Mouse (Mus musculus): ENCODE measurements around the gene Krtap5-1.
"Not testable (repeated sequence)": the region's sequence is repeated elsewhere in the genome, so short reads cannot be mapped to it uniquely, and the experiment has no call there.

Krtap5-1 gene

GRCm38 (mm10) chr7:142297018-142297417 is at the start of gene Krtap5-1:
TSS of gene Krtap5-1 (minus strand) at chr7:142297118.
- DNase-seq, result not testable (repeated sequence)

DNA sequence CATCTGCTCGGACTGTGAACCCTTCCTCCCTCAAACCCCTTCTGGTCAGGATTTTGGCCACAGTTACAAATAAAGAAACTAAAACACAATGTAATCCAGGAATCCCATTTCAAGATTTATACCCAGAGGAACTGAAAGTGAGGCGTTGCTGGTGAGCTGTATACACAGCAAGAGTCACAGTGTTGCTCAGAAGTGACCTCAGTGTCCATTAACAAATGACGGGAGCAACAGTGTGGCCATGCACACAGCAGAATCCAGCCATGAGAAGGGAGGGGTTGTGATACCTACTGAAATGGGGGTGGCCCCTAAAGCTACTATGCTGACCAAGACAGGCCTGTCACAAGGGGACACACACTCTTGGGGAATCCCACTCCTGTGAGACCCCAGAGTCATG is 45.3 kb upstream of the Krtap5-1 start:
- no peak for DNase-seq

DNA sequence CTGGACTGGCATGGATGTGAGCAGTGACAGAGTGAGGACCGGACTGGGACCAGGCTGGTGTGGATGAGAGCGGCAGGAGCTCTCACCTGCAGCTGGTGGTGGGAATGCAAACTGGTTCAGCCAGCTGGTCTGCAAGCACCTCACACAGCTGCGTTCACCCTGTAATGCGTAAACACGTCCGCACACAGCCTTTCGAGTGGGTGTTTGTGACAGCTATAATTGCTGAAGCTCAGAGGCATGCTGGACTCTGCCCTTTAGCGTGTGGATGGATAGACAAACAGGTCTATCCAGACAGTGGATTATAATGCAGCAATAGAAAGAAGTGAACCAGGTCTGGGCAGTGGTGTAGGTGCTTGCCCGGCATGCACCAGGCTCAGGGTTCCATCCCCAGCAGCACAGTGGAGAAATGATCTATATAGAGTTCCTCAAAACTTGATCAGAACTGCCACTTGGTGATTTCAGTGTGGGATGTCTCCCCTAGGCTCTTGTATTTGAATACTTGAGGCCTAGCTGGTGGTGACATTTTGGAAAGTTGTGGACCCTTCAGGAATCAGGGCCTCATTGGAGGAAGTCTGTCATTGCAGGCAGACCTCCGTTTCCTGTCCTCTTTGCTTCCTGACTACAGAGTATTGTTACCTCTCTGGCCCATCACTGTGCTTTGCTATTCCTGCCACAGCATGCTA is 44.8 kb upstream of the Krtap5-1 start:
- DNase-seq, result no peak

GRCm38 (mm10) chr7:142340269-142340970 is 43.5 kb upstream of the Krtap5-1 start:
- no peak for DNase-seq

DNA sequence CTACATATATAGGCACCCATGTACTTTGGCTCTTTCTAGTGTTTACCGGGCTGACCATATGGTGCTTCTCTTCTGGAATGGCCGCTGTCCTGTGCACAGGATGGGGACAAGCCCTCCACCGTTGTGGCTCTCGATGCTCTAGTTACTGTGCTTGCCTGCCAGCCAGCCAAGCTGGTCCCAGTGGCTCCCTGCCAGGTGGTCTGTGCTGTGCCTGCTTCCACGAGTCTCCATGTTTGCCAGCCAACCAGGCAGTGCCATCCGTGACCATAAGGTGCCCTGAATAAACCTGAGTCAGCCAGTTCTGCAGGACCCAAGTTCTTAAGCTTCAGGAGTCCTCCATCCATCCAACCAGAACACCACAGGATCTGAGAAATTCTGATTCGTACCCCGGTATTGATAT is 38.2 kb upstream of the Krtap5-1 start:
- no peak for DNase-seq

DNA sequence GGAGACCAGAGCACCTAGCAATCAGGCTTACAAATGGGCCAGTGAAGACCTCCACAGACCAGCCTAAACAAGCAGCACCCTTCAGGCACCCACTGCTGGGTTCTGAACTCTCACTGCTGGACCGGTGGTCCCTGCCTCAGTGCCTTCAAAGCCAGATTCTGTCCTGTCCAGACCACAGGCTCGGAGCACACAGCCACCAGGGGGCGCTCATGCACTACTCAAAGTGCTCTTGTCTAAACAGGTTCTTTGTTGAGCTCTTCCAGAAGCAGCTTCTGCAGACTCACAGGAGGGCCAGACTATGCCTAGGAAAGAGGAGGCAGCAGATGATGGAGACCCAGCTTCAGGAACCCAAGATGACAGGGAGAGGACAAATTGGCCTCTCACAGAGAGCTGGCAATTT is 37.3 kb upstream of the Krtap5-1 start:
- DNase-seq, result peak; percentile 77 to 95

- not testable (repeated sequence) for DNase-seq
Measured at GRCm38 (mm10) chr7:142332741-142333140, 35.8 kb upstream of the Krtap5-1 start.

- no peak for DNase-seq
Measured at GRCm38 (mm10) chr7:142331281-142331680, 34.4 kb upstream of the Krtap5-1 start.

DNA sequence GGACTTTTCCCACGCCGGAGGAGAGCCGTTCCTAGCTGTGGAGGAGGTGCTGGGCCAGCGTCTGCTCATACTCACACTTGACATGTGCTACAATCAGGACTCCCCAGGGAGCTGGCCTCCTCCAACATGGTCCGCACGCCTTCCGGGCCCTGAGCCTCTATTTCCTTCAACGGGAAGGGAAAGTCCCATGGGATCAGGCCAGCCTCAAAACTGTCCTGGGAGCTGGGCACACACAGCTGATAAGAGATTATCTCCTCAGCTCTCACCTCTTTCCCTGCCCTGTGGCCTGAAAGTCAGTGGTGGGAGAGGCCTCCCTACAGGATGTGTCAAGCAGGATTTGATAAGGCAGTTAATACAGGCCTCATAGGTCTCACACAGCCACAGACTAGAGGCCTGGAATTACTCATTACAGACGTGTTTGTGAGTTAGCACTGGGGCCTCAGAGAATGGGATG is 33.4 kb upstream of the Krtap5-1 start:
- peak; percentile 80 to 85 for DNase-seq

DNA sequence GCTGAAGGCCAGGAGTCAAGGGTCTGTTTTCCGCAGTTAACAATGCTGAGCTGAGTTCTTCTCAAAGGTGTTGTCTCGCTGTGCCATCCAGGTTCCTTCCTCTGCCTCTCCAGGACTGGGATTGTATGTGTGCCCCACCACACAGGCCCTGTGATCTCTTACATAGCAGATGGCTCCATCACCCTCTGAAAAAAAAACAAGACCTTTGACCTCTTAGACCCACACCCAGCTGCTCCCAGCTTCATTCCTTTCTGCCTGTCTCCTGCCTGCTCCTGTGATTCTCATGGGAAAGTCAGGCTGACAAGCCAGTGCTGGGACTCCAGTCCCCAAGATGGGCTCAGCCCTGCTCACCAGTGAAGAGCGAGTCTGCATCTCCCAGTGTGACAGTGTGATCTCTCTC is 31.6 kb upstream of the Krtap5-1 start:
- no peak for DNase-seq

DNA sequence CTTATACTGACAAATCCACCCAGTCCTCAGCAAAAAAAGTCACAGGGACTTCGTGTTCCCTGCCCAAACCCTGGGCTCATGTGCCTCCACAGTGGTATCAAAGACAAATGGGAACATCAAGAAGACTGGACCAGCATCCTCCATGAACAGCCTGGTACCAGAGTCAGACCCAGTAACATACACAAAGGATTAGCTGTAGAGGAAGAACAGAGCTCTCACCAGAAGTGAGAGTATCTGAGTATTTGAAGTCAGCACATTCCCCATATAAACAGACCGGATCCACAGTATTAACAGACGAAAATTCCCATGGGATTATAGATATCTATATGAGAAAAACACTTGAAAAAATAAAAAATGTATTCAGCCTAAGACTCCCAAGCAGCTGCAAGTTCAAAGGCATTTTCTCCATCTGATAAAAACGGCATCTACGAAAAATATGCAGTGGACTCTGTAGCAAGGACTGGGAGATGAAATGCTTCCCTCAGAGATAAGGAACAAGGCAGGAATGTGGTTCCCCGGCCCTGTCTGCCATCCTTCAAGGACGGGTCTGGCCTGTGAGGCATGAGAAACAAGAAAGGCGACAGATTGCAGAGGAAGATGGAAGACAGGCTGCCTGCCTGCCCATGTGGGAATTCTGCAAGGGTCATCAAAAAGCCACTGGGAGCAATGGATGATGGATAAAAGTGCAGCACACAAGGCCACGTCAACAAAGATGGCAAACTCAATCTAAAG is 30.0 kb upstream of the Krtap5-1 start:
- DNase-seq, result no peak

- DNase-seq, result no peak
Measured at GRCm38 (mm10) chr7:142323396-142324117, 26.6 kb upstream of the Krtap5-1 start.

DNA sequence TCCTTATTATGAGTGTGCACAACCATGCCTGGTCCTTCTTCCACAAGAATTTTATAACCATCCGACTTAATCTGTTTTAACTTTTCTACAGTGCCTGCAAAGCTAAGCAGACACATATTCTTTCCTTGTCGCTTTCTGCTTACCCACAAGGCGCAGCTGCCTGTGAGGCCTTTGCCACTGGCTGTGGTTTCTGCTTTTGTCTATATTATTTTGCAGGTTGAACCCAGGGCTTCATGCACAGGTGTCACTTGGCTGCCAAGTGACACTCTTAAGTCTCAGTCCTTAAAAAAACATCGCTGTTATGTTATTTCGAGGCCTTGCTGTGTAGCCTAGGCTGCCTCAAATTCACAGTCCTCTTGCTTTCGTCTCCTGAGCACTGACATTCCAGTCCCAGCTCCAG is 25.7 kb upstream of the Krtap5-1 start:
- DNase-seq, result no peak

- not testable (repeated sequence) for DNase-seq
Measured at GRCm38 (mm10) chr7:142321637-142322306, 24.9 kb upstream of the Krtap5-1 start.

- DNase-seq, result peak; percentile 20 to 28
Measured at GRCm38 (mm10) chr7:142320906-142321305, 24.0 kb upstream of the Krtap5-1 start.

- DNase-seq, result no peak
Measured at GRCm38 (mm10) chr7:142319124-142319523, 22.2 kb upstream of the Krtap5-1 start.

DNA sequence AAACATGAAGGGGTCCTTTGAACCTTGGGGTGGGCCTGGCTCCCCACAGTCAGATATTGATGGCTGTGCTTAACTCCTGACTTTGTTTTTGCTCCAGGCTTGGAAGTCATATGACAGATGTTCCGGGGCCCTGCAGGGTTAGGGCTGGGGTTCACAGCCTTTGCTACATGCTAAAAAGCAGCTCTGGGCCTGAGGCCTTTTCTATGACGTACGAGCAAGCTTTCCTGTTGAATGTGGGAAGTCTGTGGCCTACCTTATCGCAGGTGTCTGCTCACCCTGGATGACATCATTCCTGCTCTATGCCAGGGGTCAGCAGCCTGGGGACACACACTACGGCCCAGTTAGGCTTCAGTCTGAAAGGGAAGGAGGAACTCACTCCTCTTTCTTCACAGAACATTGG is 20.3 kb upstream of the Krtap5-1 start:
- DNase-seq, result no peak

DNA sequence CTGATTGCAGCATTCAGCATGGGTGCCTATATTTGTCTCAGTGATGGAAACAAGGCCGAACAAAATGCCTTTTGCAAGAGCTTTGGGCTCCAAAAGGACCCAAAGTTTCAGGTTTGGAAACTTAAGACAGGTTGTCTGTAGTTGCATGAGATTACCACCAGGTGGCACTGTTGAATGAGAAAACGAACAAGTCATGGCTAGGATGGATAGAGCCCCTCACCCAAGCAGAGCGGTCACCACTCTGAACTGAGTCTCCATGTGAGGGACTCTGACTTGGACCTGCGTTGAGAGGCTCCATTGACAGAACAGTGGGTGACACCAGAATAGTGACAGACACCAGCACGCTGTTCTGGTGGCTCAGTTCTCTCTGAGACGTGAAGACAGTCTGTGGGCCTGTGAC is 19.6 kb upstream of the Krtap5-1 start:
- peak; percentile 7 to 50 for DNase-seq

DNA sequence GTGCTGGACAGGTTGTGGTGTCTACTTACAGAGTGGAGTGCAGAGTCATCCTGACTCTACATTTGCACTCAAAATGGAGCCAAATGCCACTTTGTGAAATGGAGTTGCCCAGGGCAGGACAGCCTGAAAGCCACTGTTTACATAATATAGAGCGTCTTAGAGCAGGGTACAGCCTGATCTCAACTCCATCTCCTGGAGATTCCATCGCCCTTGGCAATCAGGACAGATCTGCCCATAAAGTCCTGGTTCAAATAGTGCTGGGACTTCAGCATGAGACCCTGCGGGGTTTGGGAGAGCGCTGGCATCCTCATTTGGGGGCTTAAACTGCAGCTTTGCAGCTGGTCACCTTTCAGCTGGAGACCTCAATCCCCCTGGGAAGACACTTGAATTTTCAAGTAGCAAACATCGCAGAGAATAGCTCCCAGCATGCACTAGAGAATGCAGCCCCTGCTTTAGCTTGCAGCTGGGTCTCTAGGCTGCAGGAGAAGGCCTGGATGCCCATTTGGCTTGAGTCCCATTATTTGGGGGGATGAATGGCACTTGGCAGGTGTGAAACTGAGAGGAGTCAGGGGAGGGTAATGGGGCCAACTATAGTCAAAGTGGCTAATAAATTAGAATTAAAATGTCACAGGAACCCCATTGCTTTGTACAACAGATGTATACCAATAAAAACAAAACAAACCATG is 17.8 kb upstream of the Krtap5-1 start:
- no peak for DNase-seq

DNA sequence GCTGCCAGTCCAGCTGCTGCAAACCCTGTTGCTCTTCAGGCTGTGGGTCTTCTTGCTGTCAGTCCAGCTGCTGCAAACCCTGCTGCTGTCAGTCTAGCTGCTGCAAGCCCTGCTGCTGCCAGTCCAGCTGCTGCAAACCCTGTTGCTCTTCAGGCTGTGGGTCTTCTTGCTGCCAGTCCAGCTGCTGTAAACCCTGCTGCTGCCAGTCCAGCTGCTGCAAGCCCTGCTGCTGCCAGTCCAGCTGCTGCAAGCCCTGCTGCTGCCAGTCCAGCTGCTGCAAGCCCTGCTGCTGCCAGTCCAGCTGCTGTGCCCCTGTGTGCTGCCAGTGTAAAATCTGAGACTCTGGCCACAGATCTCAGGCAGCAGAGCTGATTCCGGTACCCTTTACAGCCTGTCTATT is 7.0 kb upstream of the Krtap5-1 start:
- not testable (repeated sequence) for DNase-seq

- DNase-seq, result no peak
Measured at GRCm38 (mm10) chr7:142303249-142303648, 6.3 kb upstream of the Krtap5-1 start, which contains the start of gene Krtap5-4. TSS of gene Krtap5-4 (plus strand) at chr7:142303549.

DNA sequence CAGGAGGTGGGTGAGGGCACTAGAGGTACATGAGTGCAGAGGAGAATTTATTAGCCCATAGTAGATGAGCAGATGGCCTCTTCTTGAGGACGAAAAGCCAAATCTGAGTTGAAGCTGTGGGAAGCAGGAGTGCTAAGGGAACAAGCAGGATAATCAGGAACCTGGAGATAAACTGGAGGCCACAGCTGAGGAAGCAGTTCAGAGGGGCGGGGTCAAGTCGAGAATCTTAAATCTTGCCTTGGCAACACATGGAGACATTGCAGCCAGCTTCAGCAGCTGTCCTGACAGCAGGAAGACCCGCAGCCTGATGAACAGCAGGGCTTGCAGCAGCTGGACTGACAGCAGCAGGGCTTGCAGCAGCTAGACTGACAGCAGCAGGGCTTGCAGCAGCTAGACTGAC is 810 bp downstream of the Krtap5-1 start:
- DNase-seq, result not testable (repeated sequence)
